Mouse (Mus musculus) heart, embryonic 16.5 days (tissue): ENCODE measurements around the gene Ranbp17. TPM values are rescaled to one million over a fixed set of nuclear protein-coding genes. Genes with fewer than 3 reads are reported as not detected.
"Not testable (repeated sequence)": the region's sequence is repeated elsewhere in the genome, so short reads cannot be mapped to it uniquely, and the experiment has no call there.

Experiments
- ATAC-seq: fragments of 200-750 bp; cut with Nextera tagmentation; replicated peaks from 2 replicates; pipeline ENCODE4 v1.8.0; 2017; ENCODE audit warnings: moderate number of reproducible peaks; ENCODE audit not compliant: insufficient read depth, low FRiP score; ENCODE audit errors: extremely low read depth
- H3K27ac ChIP-seq: fragments of 300-500 bp; sonication (generic); 2 replicates; pipeline ENCODE4 v1.5.1; 2014; ENCODE audit warnings: mild to moderate bottlenecking, low read length, control low read depth, moderate library complexity
- H3K27me3 ChIP-seq: fragments of 300-500 bp; sonication (generic); 2 replicates; pipeline ENCODE4 v1.6.1; 2014; ENCODE audit warnings: low read length, mixed read lengths; ENCODE audit not compliant: control insufficient read depth, insufficient read depth
- H3K36me3 ChIP-seq: fragments of 300-500 bp; sonication (generic); 2 replicates; pipeline ENCODE4 v1.6.1; 2014; ENCODE audit not compliant: control insufficient read depth, insufficient read depth
- H3K4me1 ChIP-seq: fragments of 300-500 bp; sonication (generic); 2 replicates; pipeline ENCODE4 v1.6.1; 2014; ENCODE audit warnings: low read length, mixed read lengths; ENCODE audit not compliant: control insufficient read depth, insufficient read depth
- H3K4me2 ChIP-seq: fragments of 300-500 bp; sonication (generic); 2 replicates; pipeline ENCODE4 v1.6.1; 2014; ENCODE audit warnings: low read depth, mild to moderate bottlenecking, control low read depth, low read length
- H3K4me3 ChIP-seq: fragments of 300-500 bp; sonication (generic); 2 replicates; pipeline ENCODE4 v1.5.1; 2014; ENCODE audit warnings: mild to moderate bottlenecking, control low read depth, low read length
- H3K9ac ChIP-seq: fragments of 300-500 bp; sonication (generic); 2 replicates; pipeline ENCODE4 v1.6.1; 2014; ENCODE audit warnings: low read length, control low read depth
- H3K9me3 ChIP-seq: fragments of 300-500 bp; sonication (generic); replicated peaks from 2 replicates; pipeline ENCODE4 v1.6.1; 2016; ENCODE audit warnings: low read length; ENCODE audit not compliant: control insufficient read depth
- WGBS: fragments of 180-500 bp; shearing (Covaris S2); extraction: QIAGEN DNeasy Blood & Tissue Kit; methylation state at CpG from one replicate; pipeline ENCODE4 v1.1.7; 2014; 5-methylcytosine and 5-hydroxymethylcytosine counted together
- polyA plus RNA-seq: library from polyadenylated mRNA; unstranded; fragments of >200 nt; fragmentation: Nextera tagmentation; extraction: Ambion mirVana; gene quantifications from 2 replicates; pipeline ENCODE4 v1.2.1, GENCODE M21; 2015

Gene Ranbp17
- polyA plus RNA-seq, 1 experiment from 2014 or later = 3.1 TPM

DNA sequence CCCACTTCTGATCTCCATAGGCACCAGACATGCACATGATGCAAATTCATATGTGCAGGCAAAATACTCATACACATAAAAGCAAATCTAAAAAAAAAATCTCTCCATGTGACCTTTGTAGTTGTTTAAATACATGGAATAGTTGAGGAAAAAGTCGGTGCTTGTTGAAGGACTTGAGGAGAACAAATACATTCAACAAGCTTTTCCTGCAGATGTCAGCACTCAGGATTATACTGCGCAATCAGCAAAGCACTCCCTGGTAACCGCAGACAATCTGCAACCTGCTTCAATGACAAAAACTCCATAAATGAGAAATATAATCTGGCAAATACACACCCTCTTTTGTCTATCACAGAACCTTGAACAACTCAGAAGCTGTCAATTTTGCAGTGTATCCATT, 59.5 kb downstream of the Ranbp17 start:
- Histone ChIP-seq H3K9me3 (no peaks in the 10 kb centered on the region), H3K4me3 (no peak overlapping the region), H3K27me3 (no peaks in the 10 kb centered on the region), H3K4me2 (no peak overlapping the region), H3K27ac (no peak overlapping the region), H3K9ac (no peak overlapping the region), H3K36me3 (no peaks in the 10 kb centered on the region), H3K4me1 (no peaks in the 10 kb centered on the region)
- WGBS = 79% methylated on average over 3 of the region's 3 CpGs
- ATAC-seq = no peak

DNA sequence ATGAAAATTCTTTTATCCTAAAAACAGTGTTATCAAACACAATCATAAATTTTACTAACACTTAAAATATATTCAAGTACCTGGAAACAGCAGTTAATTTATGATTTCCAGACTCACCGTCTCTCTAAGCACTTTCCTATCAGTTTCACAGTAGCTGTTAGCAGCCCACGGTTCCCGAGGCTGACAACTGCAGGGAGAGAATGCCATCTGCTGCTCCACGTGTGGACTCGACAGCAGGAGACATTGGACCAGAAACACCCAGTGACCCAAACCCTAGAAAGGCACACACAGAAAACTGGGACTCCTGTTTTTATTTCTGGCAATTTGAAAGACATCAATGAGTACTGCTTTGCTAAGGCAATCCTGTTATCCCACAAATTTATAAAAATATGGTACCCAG, 79.7 kb downstream of the Ranbp17 start:
- H3K4me1 ChIP-seq = no peaks in the 10 kb centered on the region
- WGBS = 23% methylated on average over 5 of the region's 5 CpGs
- no peak overlapping the region for H3K4me2 ChIP-seq
- no peaks in the 10 kb centered on the region for H3K36me3 ChIP-seq
- no peak overlapping the region for H3K4me3 ChIP-seq
- H3K27ac ChIP-seq = no peak overlapping the region
- H3K9me3 ChIP-seq = no peaks in the 10 kb centered on the region
- no peak overlapping the region for H3K9ac ChIP-seq
- H3K27me3 ChIP-seq = no peaks in the 10 kb centered on the region
- no peak for ATAC-seq

DNA sequence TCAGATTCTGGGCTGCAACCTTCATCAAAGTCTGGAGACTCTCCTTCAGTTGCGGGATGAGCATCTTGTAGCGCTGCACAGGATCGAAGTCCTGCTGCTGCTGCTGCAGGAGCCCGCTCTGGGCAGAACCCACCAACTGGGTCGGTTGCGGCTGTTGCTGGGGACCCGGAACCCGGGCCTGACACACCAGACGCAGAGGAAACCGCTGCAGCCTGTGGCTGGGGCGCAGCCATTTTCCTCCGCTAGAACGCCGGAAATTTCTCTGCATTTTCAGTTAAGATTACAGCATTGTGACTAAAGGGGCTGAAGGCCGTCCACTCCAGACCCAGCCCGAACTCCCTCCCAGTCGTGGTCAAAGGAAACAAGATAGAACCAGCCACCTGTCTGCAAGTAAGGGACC, 85.3 kb downstream of the Ranbp17 start:
- not testable (repeated sequence) for H3K9me3 ChIP-seq, ATAC-seq, H3K9ac ChIP-seq, H3K4me2 ChIP-seq, H3K4me3 ChIP-seq, H3K27me3 ChIP-seq, H3K36me3 ChIP-seq, H3K4me1 ChIP-seq, H3K27ac ChIP-seq
- WGBS = 88% methylated on average over 17 of the region's 17 CpGs

DNA sequence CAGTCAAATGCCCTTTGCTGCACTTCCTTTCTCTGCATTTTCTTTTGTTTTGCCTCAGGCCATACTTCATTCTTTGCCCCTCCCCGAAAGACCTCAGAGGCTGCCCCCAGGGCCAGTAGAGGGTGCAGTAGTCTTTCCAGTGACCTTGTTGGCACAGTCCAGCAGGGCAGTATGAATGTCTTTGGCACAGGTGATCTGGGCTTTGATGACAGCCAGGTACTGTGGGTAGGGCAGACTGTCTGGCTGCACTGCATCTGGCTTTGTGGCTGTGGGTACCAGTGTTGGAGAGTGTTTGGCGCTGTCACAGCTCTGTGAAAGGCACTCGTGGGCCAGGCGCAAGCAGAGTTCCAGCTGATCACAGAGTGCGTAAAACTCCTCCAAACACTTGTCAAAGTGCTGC, 85.8 kb downstream of the Ranbp17 start:
- H3K27ac ChIP-seq, H3K4me2 ChIP-seq, H3K4me3 ChIP-seq, H3K27me3 ChIP-seq, H3K9me3 ChIP-seq, H3K9ac ChIP-seq, H3K36me3 ChIP-seq, H3K4me1 ChIP-seq, ATAC-seq: not testable (repeated sequence)
- WGBS = 74% methylated on average over 5 of the region's 5 CpGs

DNA sequence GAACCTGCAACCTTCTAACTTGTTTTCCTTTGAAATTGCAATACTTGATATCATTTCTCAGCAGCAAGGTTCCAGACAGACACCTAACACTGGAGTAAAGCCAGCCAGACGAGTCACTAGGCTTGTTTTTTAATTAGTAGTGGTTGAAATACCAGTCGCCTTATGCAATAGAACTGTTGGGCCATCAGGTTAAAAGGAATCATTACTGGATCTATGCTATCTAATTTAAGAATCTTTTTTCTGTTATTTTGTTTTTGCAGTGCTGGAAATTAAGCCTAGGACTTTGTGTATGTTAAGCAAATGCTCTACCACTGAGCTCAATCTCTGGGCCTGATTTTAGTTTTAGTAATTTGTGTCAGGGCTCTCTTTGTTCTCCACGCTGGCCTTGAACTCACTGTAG, 91.3 kb downstream of the Ranbp17 start:
- Histone ChIP-seq H3K27me3 (no peaks in the 10 kb centered on the region), H3K4me1 (no peaks in the 10 kb centered on the region), H3K36me3 (no peaks in the 10 kb centered on the region), H3K27ac (no peak overlapping the region), H3K9me3 (no peaks in the 10 kb centered on the region), H3K4me3 (no peak overlapping the region), H3K4me2 (no peak overlapping the region), H3K9ac (no peak overlapping the region)
- no peak for ATAC-seq
- 83% methylated on average over 3 of the region's 3 CpGs for WGBS

DNA sequence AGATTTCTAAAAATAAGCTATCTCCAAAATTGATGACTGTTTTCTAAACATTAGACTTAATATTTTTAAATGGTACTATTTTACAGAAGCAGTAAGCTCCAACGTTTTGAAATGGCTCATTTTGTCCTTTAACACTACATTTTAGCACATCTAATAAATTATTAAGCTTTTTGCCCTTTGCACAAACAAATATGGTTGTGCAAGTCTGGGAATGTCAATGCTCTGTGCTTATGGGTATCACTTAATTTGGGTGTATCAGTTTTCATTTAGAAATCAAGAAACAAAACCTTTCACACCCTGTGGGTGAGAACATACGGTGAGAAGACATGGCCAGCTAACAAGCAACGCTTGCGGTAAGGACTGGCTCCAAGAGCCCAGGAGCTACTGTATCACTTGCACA, 108.9 kb downstream of the Ranbp17 start:
- no peak overlapping the region for H3K4me3 ChIP-seq
- no peak overlapping the region for H3K4me2 ChIP-seq
- H3K9me3 ChIP-seq = no peaks in the 10 kb centered on the region
- no peak for ATAC-seq
- H3K9ac ChIP-seq = no peak overlapping the region
- no peak overlapping the region for H3K27ac ChIP-seq
- no peaks in the 10 kb centered on the region for H3K36me3 ChIP-seq
- WGBS = 81% methylated on average over 4 of the region's 4 CpGs
- no peaks in the 10 kb centered on the region for H3K4me1 ChIP-seq
- no peaks in the 10 kb centered on the region for H3K27me3 ChIP-seq

DNA sequence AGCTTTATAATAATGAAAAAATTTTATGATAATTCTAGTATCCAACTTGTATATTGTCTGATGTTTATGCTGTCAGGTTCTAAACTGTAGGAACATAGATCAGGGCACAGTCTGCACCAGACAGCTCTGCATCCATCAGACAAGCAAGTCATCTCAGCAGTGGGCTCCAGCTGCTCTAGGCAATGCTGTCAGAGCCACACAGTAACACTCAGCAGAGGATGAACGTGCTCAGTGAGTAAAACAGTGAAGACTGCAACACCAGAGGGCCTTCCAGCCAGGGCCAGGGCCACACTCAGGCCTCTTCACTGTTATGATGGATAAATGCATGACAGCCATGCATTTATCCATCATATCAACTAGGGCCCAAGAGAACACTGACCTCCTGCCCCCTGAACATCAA, 114.2 kb downstream of the Ranbp17 start:
- no peak overlapping the region for H3K9ac ChIP-seq
- H3K4me3 ChIP-seq = no peak overlapping the region
- H3K4me1 ChIP-seq = no peaks in the 10 kb centered on the region
- H3K36me3 ChIP-seq = no peaks in the 10 kb centered on the region
- 55% methylated on average over 1 of the region's 1 CpGs for WGBS
- H3K9me3 ChIP-seq = no peaks in the 10 kb centered on the region
- no peaks in the 10 kb centered on the region for H3K27me3 ChIP-seq
- ATAC-seq = no peak
- no peak overlapping the region for H3K27ac ChIP-seq
- no peak overlapping the region for H3K4me2 ChIP-seq

DNA sequence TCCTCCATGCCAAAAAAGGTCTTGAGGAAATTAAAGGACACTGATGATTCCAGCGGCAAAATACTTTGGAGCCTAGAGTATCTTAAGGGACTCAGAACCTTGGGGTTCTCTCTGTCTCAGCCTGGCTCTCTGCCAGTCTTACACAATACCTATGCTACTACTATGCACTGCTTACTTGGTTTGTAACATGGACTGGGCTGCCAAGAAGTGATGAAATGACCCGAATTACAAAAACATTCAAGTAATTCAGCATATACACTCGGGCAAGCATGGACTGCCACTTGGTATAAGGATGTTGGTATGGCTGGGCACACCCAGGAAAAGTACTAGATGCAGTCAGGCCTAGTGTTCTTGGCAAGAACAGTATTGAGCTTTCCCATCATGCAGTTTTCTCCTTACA, 114.8 kb downstream of the Ranbp17 start:
- H3K9me3 ChIP-seq = no peaks in the 10 kb centered on the region
- no peak overlapping the region for H3K4me2 ChIP-seq
- no peaks in the 10 kb centered on the region for H3K27me3 ChIP-seq
- no peak for ATAC-seq
- no peaks in the 10 kb centered on the region for H3K4me1 ChIP-seq
- no peak overlapping the region for H3K27ac ChIP-seq
- H3K36me3 ChIP-seq = no peaks in the 10 kb centered on the region
- no peak overlapping the region for H3K4me3 ChIP-seq
- H3K9ac ChIP-seq = no peak overlapping the region
- WGBS = 71% methylated on average over 3 of the region's 3 CpGs

DNA sequence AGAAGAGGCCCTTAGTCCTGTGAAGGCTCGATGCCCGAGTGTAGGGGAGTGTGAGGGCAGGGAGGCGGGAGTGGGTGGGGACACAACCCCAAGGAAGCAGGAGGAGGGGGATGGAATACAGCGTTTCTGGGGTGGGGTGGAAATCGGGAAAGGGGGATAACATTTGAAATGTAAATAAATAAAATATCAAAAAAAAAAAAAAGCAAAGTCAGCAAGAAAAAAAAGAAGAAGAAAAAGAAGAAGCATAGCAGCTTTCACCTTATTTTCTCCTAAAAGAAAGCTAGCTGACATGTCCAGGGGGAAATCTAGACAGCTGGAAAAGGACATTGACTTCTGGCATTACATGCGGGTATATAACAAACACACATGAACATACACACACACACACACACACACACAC, 117.3 kb downstream of the Ranbp17 start:
- no peak for ATAC-seq
- Histone ChIP-seq H3K36me3 (no peaks in the 10 kb centered on the region), H3K9ac (no peak overlapping the region), H3K4me2 (no peak overlapping the region), H3K4me3 (no peak overlapping the region), H3K27ac (no peak overlapping the region), H3K9me3 (no peaks in the 10 kb centered on the region), H3K4me1 (no peaks in the 10 kb centered on the region), H3K27me3 (no peaks in the 10 kb centered on the region)
- WGBS = 78% methylated on average over 6 of the region's 6 CpGs

DNA sequence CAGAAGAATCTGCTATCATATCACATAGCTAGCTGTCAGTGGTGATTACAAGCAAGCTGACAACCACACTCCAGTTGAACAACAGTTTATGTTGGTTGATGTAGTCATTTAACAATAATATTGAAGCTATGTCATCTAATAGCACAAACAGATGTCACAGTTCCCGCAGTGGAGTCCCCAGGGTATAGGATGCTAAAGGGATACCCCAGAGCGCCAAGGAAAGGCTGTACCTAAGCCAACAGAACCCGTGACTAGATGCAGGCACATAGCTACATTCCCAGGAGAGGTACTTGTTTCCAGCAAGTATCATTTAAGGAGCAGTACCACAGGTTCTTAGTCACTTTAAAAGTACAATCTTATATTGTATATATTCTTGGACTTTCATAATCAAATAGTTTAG, 119.5 kb downstream of the Ranbp17 start:
- H3K9ac ChIP-seq = no peak overlapping the region
- no peaks in the 10 kb centered on the region for H3K4me1 ChIP-seq
- no peaks in the 10 kb centered on the region for H3K9me3 ChIP-seq
- no peaks in the 10 kb centered on the region for H3K36me3 ChIP-seq
- ATAC-seq = no peak
- H3K27me3 ChIP-seq = no peaks in the 10 kb centered on the region
- no peak overlapping the region for H3K4me2 ChIP-seq
- WGBS = 68% methylated on average over 3 of the region's 3 CpGs
- no peak overlapping the region for H3K4me3 ChIP-seq
- H3K27ac ChIP-seq = no peak overlapping the region
